Mouse (Mus musculus): ENCODE measurements at regions not wholly inside any gene's neighbourhood (a gene's known extent, or its start where the extent isn't known, plus 50 kb on each side); places are given as distances from the start of the nearest gene placed in this dataset.

DNA sequence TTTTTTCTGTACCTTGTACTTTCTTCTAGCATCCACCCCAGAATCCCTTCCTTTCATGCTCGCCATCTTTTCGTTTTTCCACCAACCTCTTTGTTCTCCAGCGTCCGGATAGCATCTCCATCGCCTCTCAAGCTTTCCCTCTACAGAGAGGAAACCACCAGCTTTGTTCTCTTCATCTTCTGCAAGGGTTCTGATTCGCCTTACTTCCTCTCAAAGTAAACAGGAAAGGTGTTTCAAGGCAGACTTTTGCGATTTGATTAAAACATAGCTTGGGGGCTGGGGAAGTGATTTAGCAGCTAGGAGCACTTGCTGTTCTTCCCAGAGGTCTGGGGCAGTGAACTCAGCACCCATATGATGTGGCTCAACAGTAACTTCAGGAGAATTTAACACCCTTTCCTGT, 71.4 kb downstream of the Emp1 start:
- DNase-seq: no peak
- intact Hi-C loops (cut with DNase I; ENCODE audit: low total_unique reads): no loop called here

DNA sequence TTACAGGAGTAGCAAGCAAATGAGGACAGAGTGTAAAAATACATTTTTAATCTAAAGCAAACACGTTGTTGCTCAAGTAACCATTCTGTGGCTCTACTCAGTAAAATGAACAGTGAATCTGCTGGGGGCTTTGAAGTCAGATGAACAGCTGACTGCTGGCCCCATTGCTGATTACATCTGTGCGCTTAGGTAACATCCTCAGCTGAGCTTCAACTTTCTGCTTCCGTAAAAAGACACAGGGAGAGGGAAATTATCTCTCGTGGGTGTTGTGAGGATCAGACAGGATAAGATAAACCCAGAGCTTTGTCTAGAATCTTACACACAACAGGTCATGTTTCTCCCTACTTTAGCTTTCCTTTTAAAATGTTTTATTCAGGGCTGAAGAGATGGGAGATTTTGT, 74.0 kb downstream of the Emp1 start:
- DNase-seq: no peak
- intact Hi-C loops (cut with DNase I; ENCODE audit: low total_unique reads): no loop called here

DNA sequence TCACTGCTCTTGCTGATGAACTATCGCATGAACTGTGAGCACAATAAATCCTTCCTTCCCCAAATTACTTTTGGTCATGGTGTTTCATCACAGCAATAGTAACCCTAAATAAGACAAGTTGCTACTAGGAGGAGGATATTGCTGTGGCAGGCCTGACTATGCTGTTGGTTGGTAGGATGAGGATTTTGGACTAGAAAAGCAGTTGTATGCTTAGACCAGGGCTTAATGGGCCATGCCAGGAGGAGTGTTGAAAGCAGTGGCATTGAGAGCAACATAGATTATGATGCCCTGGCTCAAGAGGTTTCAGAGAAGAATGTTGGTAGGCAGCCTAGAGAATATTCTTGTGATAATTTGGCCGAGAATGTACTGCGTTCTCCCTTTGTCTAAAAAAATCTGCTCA, 75.9 kb downstream of the Emp1 start:
- intact Hi-C loops (cut with DNase I; ENCODE audit: low total_unique reads): no loop called here
- DNase-seq: no peak

DNA sequence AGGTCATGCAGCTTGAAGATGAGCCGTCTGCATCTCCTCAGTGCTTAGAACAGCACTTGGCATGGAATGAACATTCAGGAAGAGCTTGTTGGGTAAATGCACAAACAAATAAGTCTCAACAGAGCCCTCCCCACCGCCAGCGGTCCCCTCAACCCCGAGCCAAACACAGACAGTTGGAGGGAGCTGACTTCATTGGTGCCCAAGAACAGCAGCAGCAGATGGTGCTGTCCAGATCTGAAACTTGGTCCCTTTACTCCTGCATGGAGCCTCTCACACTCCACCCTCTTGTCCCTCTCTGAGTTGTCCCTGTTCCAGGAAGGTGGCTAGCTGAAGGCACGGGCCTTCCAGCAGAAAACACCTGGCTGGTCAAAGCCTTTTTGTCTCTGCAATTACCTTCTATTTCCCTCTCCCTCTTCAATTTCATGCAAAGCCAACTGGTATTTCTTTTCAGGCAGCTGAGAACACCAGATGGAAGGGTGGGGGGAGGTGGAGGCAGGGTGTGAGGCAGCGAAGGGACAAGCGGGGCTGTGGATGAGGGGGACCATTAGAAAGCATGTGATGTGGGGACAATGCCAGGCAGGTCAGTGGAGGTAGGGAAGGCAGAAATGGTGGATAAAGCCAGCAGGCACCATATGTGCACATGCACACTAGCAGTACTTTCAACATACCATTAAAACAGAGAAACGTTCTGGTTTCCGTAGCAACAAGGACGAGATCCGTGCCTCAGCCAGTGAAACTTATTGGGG, 79.0 kb downstream of the Emp1 start:
- no peak for DNase-seq
- intact Hi-C loops (cut with DNase I; ENCODE audit: low total_unique reads): loop anchor here (5.0 kb wide), 1 partner anchor 206 kb away; no protein-coding TSS in a partner anchor

DNA sequence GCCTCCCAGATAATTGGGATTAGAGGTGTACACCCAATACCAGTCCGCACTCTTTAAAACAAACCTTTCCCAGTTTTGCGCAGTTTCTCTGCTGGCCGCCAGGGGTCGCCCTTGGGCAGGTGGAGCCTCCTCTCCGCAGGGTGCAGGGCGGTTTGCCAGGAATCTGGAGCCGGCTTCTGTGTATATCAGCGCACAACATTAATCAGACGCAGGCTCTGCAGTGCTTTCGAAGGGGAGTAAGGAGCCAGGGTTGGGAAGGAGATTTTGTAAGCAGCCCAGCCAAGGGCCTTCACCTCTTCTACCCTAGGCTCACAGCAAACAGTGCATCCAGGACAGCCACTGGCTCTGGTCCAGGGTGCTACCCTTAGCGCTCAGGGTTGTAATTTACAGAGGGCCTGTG, 82.3 kb downstream of the Emp1 start:
- intact Hi-C loops (cut with DNase I; ENCODE audit: low total_unique reads): loop anchor here (2.0 to 5.0 kb wide), 3 partner anchors 203 to 908 kb away; no protein-coding TSS in a partner anchor
- DNase-seq: peak; percentile 93

DNA sequence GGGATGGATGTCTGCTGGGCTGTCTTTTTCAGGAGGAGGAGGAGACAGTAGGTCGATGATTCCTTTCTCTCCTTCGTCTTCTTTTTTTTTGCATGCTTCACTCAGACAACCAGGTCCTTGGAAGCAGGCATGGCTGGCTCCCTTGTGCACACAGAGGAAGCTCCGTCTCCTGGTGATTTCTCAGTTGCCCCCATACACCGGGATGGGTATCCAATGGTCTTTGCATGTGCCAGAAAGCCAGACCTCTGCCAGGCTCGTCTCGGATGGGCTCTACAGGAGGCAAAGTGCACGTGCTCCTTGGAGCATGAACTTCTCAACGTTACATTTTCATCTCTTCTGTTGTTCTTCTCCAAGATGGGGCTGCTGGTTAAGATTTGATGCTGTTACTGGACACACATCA, 82.7 kb downstream of the Emp1 start:
- DNase-seq: no peak
- intact Hi-C loops (cut with DNase I; ENCODE audit: low total_unique reads): loop anchor here (2.0 to 5.0 kb wide), 2 partner anchors 382 to 907 kb away; no protein-coding TSS in a partner anchor

DNA sequence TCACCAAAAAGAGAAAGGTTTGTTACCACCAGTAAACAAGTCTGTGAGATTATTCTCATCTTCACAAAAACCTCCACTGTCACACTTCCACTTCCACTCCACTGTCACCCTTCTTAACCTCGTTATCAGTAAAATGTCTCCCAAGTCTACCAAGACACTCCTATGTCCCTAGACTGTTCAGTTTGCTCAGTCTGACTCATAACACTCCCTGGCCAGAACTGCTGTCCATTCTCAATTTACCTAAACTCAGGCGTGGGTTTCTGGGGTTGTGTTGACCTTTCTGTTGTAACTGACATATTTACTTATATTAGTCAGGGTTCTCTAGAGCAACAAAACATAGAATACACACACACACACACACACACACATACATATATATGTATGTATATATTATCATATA, 85.5 kb downstream of the Emp1 start:
- DNase-seq: no peak
- intact Hi-C loops (cut with DNase I; ENCODE audit: low total_unique reads): loop anchor here (5.0 kb wide), 1 partner anchor 904 kb away; no protein-coding TSS in a partner anchor

DNA sequence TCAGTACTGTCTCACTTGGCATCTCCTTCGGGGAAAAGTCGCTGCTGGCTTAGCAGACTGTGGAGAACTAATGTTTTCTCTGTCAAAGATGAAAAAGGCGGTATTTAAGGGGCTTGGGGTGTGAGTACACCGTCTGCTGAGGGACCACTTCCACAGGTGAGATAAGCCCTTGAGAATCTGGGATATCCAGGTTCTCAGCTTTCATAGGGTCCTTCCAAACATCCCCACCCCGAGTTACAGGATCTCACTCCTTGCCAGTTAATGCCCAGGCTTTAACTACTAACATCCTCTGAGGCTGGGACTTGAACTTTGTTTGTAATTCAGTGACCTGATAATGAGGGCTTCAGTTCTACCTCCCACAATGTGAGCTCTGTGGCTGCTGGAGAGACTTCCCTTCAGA, 86.9 kb downstream of the Emp1 start:
- intact Hi-C loops (cut with DNase I; ENCODE audit: low total_unique reads): loop anchor here (5.0 kb wide), 1 partner anchor 903 kb away; no protein-coding TSS in a partner anchor
- no peak for DNase-seq

DNA sequence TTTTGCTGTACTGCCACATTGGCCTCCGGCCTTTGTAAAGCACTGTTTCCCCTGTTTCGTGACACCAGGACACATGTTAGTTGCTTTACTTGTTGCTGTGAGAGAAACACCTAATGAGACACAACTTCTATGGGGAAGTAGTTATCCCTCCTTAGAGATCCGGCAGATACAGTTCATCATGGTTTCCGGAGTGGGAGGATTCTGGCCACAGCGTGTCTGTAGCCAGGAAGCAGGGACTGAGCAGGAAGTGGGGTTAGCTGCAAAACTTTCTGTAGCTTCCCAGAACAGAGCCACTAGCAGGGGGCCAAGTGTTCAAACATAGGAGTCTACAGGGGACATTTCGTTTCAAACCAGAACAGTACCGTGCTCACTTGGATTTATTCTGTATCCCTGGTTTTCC, 88.2 kb downstream of the Emp1 start:
- intact Hi-C loops (cut with DNase I; ENCODE audit: low total_unique reads): no loop called here
- DNase-seq: no peak

DNA sequence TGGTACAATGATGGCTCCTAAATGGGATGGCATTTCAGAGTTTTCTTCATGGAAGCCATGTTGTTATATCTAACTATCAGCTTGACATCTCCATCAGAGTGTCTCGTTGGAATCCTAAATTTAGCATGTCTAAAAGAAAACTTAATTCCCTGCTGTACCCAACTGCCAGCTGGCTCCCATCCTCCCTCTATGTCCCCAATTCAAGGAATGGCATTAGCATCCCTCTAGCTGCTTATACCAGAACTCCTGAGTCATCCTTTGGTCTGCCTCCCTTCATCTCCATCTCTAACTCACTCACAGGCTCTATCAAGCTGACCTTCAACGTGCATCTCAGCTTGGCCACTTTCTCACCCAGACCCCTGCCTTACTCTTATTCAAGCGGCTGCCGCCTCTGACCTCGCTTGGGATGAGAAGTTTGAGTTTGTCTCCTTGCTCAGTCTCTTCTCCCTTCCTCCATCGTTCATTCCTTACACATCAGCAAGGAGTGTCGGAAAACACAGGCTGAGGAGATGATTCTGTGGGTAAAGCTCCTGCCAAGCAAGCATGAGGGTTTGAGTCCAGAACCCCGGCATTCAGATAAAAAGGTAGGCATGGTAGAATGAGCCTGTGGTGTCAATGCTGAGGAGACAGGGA, 88.9 kb downstream of the Emp1 start:
- intact Hi-C loops (cut with DNase I; ENCODE audit: low total_unique reads): no loop called here
- no peak for DNase-seq

DNA sequence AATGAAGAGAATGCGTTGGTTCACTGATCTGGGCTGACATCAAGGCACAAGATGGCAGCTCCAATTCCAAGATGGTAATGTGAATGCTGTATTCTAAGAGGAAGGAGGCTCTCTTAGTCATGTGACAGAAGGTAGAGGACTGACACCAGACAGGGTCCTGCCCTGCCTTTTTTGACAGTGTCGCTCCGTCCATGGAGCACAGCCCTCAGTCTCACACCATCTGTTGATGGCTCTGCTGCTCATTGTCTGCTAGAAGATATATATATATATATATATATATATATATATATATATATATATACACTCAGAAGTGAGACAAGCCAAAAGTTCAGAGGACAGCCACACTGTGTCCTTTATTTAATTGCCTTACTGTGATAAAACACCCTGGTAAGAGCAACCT, 90.7 kb downstream of the Emp1 start:
- intact Hi-C loops (cut with DNase I; ENCODE audit: low total_unique reads): no loop called here
- no peak for DNase-seq

DNA sequence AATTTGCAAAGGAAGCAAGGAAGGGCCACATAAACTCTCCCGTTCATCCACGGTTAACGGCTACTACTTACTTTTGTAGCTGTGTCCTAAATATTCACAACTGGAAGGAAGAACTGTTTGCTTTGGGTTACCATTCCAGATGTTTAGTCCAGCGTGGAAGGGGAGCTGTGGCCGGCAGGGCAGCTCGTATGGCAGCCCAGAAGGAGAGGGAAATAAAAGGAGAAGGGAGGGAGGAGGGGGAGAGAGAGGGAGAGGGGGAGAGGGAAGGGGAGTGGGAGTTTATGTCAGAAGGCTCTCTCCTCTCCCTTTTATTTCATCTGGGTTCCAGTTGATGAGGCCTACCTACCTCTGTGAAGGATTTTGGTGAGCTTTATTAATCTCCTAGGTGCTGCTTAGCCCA, 110.2 kb downstream of the Emp1 start:
- DNase-seq: no peak
- intact Hi-C loops (cut with DNase I; ENCODE audit: low total_unique reads): no loop called here

DNA sequence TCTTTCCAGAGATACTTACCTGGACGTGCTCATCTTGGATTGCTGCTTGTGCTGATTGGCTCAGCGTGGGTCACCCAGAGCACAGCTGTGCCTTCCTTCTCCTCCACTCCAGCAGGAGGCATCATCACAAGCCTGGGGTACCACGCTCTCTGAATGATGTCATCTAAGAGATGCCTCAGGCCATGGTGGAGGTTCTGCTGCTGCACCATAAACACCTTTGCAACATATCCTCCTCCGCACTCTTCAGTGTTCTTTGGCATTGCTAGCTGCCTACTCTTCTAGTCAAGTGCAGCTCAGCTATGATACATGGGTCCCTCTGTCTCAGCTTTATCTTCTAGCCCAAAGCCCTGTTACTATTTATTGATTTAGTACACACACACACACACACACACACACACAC, 110.8 kb downstream of the Emp1 start:
- intact Hi-C loops (cut with DNase I; ENCODE audit: low total_unique reads): no loop called here
- no peak for DNase-seq

DNA sequence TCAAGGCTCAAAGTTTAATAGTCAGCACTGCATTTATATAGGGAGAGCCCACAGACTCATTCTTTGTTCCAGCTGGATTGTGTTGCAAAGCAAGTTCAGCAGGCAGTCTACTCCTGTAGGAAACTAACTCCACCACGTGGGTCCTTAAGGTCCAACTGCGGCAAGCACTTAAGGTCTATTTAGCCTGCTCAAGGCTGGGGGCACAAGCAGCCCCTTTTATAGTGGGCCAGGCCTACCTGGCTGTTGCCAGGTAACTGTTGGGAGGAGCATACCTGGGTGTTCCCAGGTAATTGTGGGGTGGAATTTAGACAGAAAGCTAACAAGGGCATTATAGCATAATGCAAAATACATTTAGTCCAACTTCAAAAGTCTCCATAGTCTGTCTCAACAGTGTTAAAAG, 126.5 kb downstream of the Emp1 start:
- intact Hi-C loops (cut with DNase I; ENCODE audit: low total_unique reads): no loop called here
- no peak for DNase-seq

DNA sequence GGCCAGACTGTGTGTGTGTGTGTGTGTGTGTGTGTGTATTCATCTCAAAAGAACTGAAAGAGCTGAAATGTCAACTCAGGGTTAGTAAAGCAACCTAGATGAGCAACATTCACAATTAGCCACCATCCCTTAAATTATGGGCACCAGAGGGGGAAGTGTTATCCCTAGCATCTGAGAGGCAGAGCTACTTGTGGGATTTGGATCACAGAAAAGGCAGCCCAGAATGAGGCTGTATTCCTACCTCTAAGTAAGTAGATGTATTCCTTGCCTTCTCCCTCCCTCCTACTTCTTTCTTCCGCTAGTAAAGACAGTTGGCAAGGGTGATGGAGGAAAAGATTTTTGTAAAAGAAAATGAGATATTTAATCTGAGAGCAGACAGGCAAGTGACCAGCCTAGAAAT, 131.6 kb downstream of the Emp1 start:
- intact Hi-C loops (cut with DNase I; ENCODE audit: low total_unique reads): no loop called here
- DNase-seq: no peak

DNA sequence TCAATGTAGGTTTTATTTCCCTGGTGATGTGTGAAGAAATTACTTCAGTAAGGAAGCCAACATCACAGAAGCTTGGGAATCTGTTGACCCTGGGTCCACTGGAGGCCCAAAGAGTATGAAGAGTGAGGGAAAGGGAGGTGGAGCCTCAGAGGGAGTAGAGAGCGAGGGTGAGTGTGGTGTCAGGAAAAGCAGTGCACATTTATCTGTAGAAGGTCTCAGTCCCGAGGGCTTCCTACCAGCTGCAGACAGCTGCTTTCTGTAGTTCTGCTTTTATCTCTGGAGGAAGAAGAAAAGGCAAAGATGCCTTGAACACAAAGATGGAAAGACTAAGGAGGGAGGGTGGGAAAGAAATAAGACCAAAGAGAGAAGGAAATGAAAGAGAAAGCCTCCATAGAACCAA, 133.5 kb downstream of the Emp1 start:
- no peak for DNase-seq
- intact Hi-C loops (cut with DNase I; ENCODE audit: low total_unique reads): no loop called here

DNA sequence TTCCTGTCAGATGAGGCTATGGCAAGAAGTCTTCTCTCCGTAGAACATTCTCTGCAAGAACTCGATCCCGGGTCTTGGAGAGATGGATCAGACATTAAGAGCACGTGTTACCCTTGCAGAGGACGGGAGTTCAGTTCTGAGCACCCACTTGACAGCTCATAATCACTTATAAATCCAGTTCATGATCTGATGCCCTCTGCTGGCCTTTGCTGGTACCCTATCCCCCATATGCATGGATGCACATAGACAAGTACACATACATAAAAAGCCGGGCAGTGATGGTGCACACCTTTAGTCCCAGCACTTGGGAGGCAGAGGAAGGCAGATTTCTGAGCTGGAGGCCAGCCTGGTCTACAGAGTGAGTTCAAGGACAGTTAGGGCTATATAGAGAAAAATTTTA, 136.2 kb downstream of the Emp1 start:
- intact Hi-C loops (cut with DNase I; ENCODE audit: low total_unique reads): no loop called here
- no peak for DNase-seq

DNA sequence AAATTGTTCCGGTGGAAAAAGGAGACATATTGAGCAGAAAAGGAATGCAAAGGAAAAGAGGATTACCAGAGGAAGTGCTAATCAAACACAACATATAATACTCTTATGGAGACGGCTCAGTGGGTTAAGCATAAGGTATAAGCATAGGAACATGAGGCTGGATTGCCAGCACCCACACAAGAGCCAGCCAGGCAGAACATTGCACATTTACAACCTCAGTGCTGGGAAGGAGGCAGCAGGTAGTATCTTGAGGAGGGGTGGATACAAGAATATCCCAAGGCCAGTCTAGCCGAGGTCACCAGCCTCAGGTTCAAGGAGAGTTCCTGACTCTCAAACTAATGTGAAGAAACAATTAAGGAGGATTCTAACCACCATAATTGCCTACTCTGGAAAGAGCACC, 138.0 kb downstream of the Emp1 start:
- intact Hi-C loops (cut with DNase I; ENCODE audit: low total_unique reads): no loop called here
- no peak for DNase-seq

DNA sequence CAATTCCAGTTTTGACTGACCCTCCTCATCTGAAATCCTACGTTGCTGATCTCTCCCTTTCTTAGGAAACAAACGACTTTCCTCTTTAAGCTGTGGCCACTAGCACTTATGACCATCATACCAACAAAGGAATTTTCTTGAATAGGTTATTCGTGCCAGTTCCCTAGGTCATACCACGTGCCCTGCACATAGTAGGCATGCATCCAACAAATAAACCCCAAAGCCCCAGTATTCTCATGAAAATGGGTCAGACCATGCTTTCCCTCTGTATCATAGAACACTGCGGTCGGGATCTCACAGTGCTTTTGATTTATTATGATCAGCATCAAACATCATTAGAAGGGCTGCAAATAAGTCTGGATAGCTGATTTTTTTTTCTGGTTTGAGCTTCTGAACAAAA, 139.4 kb downstream of the Emp1 start:
- no peak for DNase-seq
- intact Hi-C loops (cut with DNase I; ENCODE audit: low total_unique reads): no loop called here

DNA sequence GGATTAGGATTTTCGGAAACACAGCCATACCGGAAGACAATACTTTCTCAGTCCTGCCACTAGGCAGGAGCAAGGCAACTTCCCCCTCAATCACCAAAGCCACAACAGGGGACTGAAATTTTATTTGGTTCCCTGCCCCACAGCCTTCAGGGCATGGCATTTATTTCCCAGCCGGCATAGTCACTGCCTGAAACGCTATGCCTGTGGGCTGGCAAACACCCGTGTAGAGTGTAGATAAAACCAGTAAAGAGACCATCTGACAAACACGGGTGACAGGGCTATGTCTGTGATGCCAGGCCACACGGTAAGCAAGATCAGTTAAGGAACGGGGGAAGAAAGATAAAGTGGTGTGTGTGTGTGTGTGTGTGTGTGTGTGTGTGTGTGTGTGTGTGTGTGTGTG, 140.1 kb downstream of the Emp1 start:
- DNase-seq: no peak
- intact Hi-C loops (cut with DNase I; ENCODE audit: low total_unique reads): no loop called here

DNA sequence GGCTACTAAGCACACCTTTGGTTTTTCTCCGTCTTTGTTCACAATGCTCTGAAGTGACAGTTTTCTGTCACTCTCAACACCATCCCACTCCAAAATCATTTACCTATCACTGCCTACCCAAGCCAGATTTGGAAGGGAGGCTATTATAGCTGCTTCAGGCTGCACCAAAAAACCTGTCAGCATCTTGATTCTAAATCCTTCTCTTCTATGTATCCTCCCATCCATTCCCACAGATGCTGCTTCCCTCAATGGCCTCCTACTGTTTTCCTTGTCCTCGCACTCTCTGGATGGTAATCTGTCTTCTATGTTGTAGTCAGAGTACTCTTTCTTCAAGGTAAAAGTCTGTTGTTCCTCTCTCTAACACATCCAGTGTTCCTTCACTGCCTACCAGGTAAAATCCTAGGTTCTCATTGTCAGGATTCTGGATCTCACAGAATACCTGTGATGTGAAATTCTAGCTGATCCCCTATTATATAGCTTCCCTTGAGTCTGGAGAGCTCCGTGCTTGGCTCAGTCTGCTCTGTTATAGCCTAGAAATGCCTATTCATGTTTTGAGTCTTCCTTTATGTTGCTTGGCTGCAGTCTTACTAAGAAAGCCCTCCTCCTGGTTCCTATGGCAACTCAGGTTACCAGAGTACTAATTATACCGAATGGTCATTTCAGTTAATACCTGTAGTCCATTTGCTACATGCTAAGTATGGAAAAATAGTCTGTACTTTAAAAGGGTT, 156.5 kb downstream of the Emp1 start:
- intact Hi-C loops (cut with DNase I; ENCODE audit: low total_unique reads): no loop called here
- no peak for DNase-seq
